Mouse (Mus musculus): ENCODE results near the gene Coro1b.

Gene Coro1b

GRCm38 (mm10) chr19:4197180-4197579 is 48.8 kb downstream of the Coro1b start:
- in situ Hi-C loops (cut with MboI; ENCODE audit: low pct_unique_long_range_greater_than_20kb in 1 of 2, low sequenced_read_pairs in 2 of 2, unreplicated experiment in 1 of 2), result no loop called here

GRCm38 (mm10) chr19:4201291-4201909 is 53.0 kb downstream of the Coro1b start, which contains the start of gene Rad9a:
Gene Rad9a, minus strand, starts transcription at chr19:4201662.
- in situ Hi-C loops (cut with MboI; ENCODE audit: low pct_unique_long_range_greater_than_20kb in 1 of 2, low sequenced_read_pairs in 2 of 2, unreplicated experiment in 1 of 2), result no loop called here

DNA sequence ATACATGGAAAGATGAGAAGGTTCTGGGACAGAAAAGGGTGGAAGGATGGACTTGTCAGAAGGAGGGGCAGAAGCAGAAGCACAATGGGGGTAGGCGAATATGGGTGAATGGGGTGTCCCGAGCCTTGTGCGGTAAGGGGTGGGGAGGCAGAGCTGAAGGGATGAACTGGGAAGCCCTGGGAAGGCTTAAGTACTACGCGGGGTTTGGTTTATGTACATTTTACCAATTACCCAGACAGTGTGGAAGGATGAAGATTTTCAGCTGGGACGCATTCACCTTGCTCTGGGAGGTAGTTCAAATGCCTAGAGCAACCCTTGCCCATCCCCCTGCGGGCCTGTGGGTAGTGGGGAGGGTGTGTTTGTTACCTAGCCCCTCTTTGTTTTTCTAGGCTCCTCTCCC is 53.7 kb downstream of the Coro1b start:
- in situ Hi-C loops (cut with MboI; ENCODE audit: low pct_unique_long_range_greater_than_20kb in 1 of 2, low sequenced_read_pairs in 2 of 2, unreplicated experiment in 1 of 2), result no loop called here

DNA sequence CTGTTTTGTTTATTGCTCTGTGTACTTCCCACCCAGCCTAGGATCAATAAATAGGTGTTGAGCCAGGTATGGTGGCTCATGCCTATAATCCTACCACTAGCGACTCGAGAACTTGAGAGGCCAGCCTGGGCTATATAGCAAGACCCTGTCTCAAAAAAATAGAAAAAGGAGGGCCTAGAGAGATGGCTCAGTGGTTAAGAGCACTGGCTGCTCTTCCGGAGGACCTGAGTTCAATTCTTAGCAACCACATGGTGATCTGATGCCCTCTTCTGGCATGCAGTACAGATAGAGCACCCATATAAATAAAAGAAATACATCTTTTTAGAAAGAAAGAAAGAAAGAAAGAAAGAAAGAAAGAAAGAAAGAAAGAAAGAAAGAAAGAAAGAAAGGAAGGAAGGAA is 54.7 kb downstream of the Coro1b start:
- in situ Hi-C loops (cut with MboI; ENCODE audit: low pct_unique_long_range_greater_than_20kb in 1 of 2, low sequenced_read_pairs in 2 of 2, unreplicated experiment in 1 of 2), result no loop called here

Measured in mouse embryonic stem cell (cell line).